Mouse (Mus musculus) forebrain, embryonic 11.5 days (tissue): Measurements from ENCODE around the gene Pan2. TPM values are rescaled to one million over a fixed set of nuclear protein-coding genes. Genes with fewer than 3 reads are reported as not detected.
"Not testable (repeated sequence)": the region's sequence is repeated elsewhere in the genome, so short reads cannot be mapped to it uniquely, and the experiment has no call there.

Source experiments
- ATAC-seq: fragments of 200-750 bp; cut with Nextera tagmentation; replicated peaks from 2 replicates; pipeline ENCODE4 v1.8.0; 2017; ENCODE audit warnings: moderate TSS enrichment; ENCODE audit not compliant: low FRiP score
- DNase-seq: peaks from one replicate; pipeline ENCODE4 v3.0.0-alpha.2; 2017; ENCODE audit warnings: low spot score
- H3K27ac ChIP-seq: fragments of 300-500 bp; sonication (generic); 2 replicates; pipeline ENCODE4 v1.5.1; 2014; ENCODE audit warnings: low read depth, low read length
- H3K27me3 ChIP-seq: fragments of 300-500 bp; sonication (generic); 2 replicates; pipeline ENCODE4 v1.6.1; 2014; ENCODE audit warnings: mild to moderate bottlenecking, low read length, mixed read lengths; ENCODE audit not compliant: control insufficient read depth, insufficient read depth
- H3K36me3 ChIP-seq: fragments of 300-500 bp; sonication (generic); 2 replicates; pipeline ENCODE4 v1.6.1; 2014; ENCODE audit warnings: mild to moderate bottlenecking, low read length, moderate library complexity, mixed read lengths; ENCODE audit not compliant: control insufficient read depth, insufficient read depth
- H3K4me1 ChIP-seq: fragments of 300-500 bp; sonication (generic); replicated peaks from 2 replicates; pipeline ENCODE4 v1.6.1; 2014; ENCODE audit warnings: low read length, mixed read lengths; ENCODE audit not compliant: control insufficient read depth, insufficient read depth
- H3K4me2 ChIP-seq: fragments of 300-500 bp; sonication (generic); 2 replicates; pipeline ENCODE4 v1.6.1; 2014; ENCODE audit warnings: low read depth, mild to moderate bottlenecking, low read length, moderate library complexity, mixed read lengths; ENCODE audit not compliant: severe bottlenecking
- H3K4me3 ChIP-seq: fragments of 300-500 bp; sonication (generic); 2 replicates; pipeline ENCODE4 v1.5.1; 2014; ENCODE audit warnings: low read depth, low read length
- H3K9ac ChIP-seq: fragments of 300-500 bp; sonication (generic); 2 replicates; pipeline ENCODE4 v1.6.1; 2014; ENCODE audit warnings: low read length
- H3K9me3 ChIP-seq: fragments of 300-500 bp; sonication (generic); 2 replicates; pipeline ENCODE4 v1.6.1; 2016; ENCODE audit warnings: low read length, mixed read lengths; ENCODE audit not compliant: control insufficient read depth
- WGBS: fragments of 180-500 bp; shearing (Covaris S2); extraction: QIAGEN DNeasy Blood & Tissue Kit; methylation state at CpG from one replicate; pipeline ENCODE4 v1.1.7; 2014; 5-methylcytosine and 5-hydroxymethylcytosine counted together
- polyA plus RNA-seq: library from polyadenylated mRNA; unstranded; fragments of >200 nt; fragmentation: Nextera tagmentation; extraction: Ambion mirVana; gene quantifications from 2 replicates; pipeline ENCODE4 v1.2.1, GENCODE M21; 2014

The Pan2 gene
- polyA plus RNA-seq, 1 experiment from 2014 or later, result 46.1 TPM

DNA sequence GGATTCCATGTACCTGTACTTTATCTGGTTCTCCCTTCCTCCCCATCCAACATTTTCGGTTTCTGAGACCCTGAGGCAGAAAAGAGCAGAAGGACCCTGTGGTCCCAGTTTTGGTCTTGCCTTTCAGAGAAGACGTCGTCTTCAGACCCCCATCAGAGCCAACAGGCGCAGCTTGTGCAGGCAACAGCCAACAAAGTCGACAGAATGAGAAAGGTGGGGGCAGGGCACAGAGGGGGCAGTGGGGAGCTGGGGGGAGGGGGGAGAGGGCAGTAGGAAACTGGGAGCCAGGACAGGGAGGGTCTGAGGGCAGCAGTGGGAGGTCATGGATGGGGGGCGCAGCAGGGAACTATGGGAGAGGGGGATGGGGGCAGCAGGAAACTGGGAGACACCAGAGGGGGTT is 25.0 kb upstream of the Pan2 start:
- no peak overlapping the region for H3K9ac ChIP-seq
- no peak overlapping the region for H3K4me2 ChIP-seq
- ATAC-seq (no peak), DNase-seq (no peak)
- H3K4me3 ChIP-seq, result no peak overlapping the region
- H3K36me3 ChIP-seq, result peaks cover 7% of the 10 kb centered on the region; the same call in 1 of the 2 replicates
- H3K4me1 ChIP-seq, result no peaks in the 10 kb centered on the region
- H3K27me3 ChIP-seq, result no peaks in the 10 kb centered on the region
- no peak overlapping the region for H3K27ac ChIP-seq
- WGBS, result 58% methylated on average over 6 of the region's 6 CpGs
- H3K9me3 ChIP-seq, result no peaks in the 10 kb centered on the region

DNA sequence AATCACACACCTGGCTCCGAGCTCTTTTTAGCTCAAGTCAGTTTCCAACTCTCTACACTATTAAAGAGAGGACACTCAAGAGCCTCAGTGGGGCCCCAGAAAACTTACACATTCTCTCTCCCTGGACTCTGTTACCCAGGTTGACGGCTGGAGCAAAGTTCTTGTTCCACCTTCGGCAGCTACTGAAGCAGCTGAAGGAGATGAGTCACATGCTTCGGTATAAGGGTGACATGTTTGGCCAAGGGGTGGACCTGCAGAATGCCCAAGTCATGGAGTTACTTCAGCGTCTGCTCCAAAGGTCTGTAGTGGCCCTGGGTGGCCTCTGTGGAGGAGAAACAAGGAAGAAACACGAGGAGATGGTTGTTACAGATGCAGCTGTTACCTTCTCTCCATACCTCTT is 22.2 kb upstream of the Pan2 start:
- Histone ChIP-seq H3K9me3 (no peaks in the 10 kb centered on the region), H3K4me2 (no peak overlapping the region), H3K4me1 (no peaks in the 10 kb centered on the region), H3K27me3 (no peaks in the 10 kb centered on the region), H3K9ac (no peak overlapping the region), H3K36me3 (peaks cover 7% of the 10 kb centered on the region; the same call in 1 of the 2 replicates), H3K27ac (no peak overlapping the region), H3K4me3 (no peak overlapping the region)
- 87% methylated on average over 6 of the region's 6 CpGs for WGBS
- ATAC-seq (no peak), DNase-seq (no peak)

GRCm38 (mm10) chr10:128281682-128282081 is 21.5 kb upstream of the Pan2 start:
- DNase-seq (no peak), ATAC-seq (no peak)
- no peaks in the 10 kb centered on the region for H3K27me3 ChIP-seq
- no peaks in the 10 kb centered on the region for H3K9me3 ChIP-seq
- H3K4me1 ChIP-seq, result no peaks in the 10 kb centered on the region
- H3K27ac ChIP-seq, result no peak overlapping the region
- H3K4me3 ChIP-seq, result no peak overlapping the region
- peaks cover 7% of the 10 kb centered on the region; the same call in 1 of the 2 replicates for H3K36me3 ChIP-seq
- 95% methylated on average over 14 of the region's 14 CpGs for WGBS
- H3K9ac ChIP-seq, result no peak overlapping the region
- H3K4me2 ChIP-seq, result no peak overlapping the region

GRCm38 (mm10) chr10:128282886-128283450 is 20.2 kb upstream of the Pan2 start:
- no peak overlapping the region for H3K4me2 ChIP-seq
- no peak overlapping the region for H3K4me3 ChIP-seq
- DNase-seq, result no peak
- H3K36me3 ChIP-seq, result peaks cover 7% of the 10 kb centered on the region; the same call in 1 of the 2 replicates
- no peak overlapping the region for H3K9ac ChIP-seq
- H3K27ac ChIP-seq, result no peak overlapping the region
- no peaks in the 10 kb centered on the region for H3K27me3 ChIP-seq
- no peaks in the 10 kb centered on the region for H3K4me1 ChIP-seq
- no peaks in the 10 kb centered on the region for H3K9me3 ChIP-seq
- no peak for ATAC-seq
- WGBS, result 92% methylated on average over 20 of the region's 20 CpGs

GRCm38 (mm10) chr10:128283604-128284579 is 19.2 kb upstream of the Pan2 start:
- H3K27ac ChIP-seq, result no peak overlapping the region
- peak; percentile 85 for DNase-seq
- no peak overlapping the region for H3K9ac ChIP-seq
- WGBS, result 66% methylated on average over 31 of the region's 31 CpGs
- H3K27me3 ChIP-seq, result no peaks in the 10 kb centered on the region
- no peak overlapping the region for H3K4me2 ChIP-seq
- H3K4me3 ChIP-seq, result no peak overlapping the region
- H3K9me3 ChIP-seq, result no peaks in the 10 kb centered on the region
- no peaks in the 10 kb centered on the region for H3K4me1 ChIP-seq
- peaks cover 6% of the 10 kb centered on the region; the same call in 1 of the 2 replicates for H3K36me3 ChIP-seq
- ATAC-seq, result 0 out of 2 replicates have a peak, but pooled peaks have one; percentile 30

DNA sequence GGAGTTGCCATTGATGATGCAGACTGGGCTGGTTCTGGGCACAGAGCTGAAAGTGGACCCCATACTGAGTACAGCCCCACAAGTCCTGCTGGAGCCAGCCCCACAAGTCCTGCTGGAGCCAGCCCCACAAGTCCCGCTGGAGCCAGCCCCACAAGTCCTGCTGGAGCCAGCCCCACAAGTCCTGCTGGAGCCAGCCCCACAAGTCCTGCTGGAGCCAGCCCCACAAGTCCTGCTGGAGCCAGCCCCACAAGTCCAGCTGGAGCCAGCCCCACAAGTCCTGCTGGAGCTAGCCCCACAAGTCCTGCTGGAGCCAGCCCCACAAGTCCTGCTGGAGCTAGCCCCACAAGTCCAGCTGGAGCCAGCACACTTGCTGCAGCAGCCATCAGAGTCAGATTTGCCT is 12.5 kb upstream of the Pan2 start:
- H3K36me3 ChIP-seq, ATAC-seq, H3K4me2 ChIP-seq, H3K9me3 ChIP-seq, H3K27me3 ChIP-seq, H3K9ac ChIP-seq, H3K4me3 ChIP-seq, H3K4me1 ChIP-seq, DNase-seq, H3K27ac ChIP-seq: not testable (repeated sequence)
- WGBS, result 78% methylated on average over 1 of the region's 1 CpGs

GRCm38 (mm10) chr10:128296370-128297090 is 6.6 kb upstream of the Pan2 start:
- DNase-seq, result no peak
- WGBS, result 76% methylated on average over 13 of the region's 13 CpGs

DNA sequence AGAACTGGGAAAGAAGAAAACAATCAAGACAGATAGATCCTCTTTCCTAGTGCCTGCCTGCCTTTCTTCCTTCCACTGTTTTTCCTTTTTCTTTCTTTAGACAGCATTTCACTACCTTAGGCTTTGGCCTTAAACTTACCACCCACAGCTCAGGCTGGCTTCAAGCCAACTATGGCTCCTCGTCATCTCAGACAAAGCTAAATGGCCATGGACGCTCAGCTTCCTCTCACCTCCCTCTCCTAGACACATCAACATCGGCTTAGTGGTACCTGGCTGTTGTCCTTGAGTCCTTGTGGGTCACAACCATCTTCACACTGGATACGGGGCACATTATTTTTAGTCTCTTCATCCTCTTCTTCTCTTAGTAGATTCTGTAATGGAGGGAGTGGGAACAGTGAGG is 5.9 kb upstream of the Pan2 start:
- H3K9ac ChIP-seq, result no peak overlapping the region
- no peaks in the 10 kb centered on the region for H3K27me3 ChIP-seq
- H3K4me3 ChIP-seq, result no peak overlapping the region
- ATAC-seq, result no peak
- DNase-seq, result no peak
- H3K27ac ChIP-seq, result no peak overlapping the region
- 82% methylated on average over 4 of the region's 4 CpGs for WGBS
- no peaks in the 10 kb centered on the region for H3K36me3 ChIP-seq
- peaks cover under 1% of the 10 kb centered on the region; the same call in 1 of the 2 replicates for H3K4me1 ChIP-seq
- H3K9me3 ChIP-seq, result no peaks in the 10 kb centered on the region
- H3K4me2 ChIP-seq, result no peak overlapping the region

More at GRCm38 (mm10) chr10:128296370-128297090, 6.6 kb upstream of the Pan2 start:
- H3K4me2 ChIP-seq, result no peak overlapping the region
- H3K36me3 ChIP-seq, result no peaks in the 10 kb centered on the region
- no peak overlapping the region for H3K27ac ChIP-seq
- H3K4me1 ChIP-seq, result no peaks in the 10 kb centered on the region
- H3K9me3 ChIP-seq, result no peaks in the 10 kb centered on the region
- no peak for ATAC-seq
- no peaks in the 10 kb centered on the region for H3K27me3 ChIP-seq
- H3K4me3 ChIP-seq, result no peak overlapping the region
- H3K9ac ChIP-seq, result no peak overlapping the region
